Mouse (Mus musculus): ENCODE measurements around the gene Lrr1. TPM values are rescaled to one million over a fixed set of nuclear protein-coding genes. Genes with fewer than 3 reads are reported as not detected.

Gene Lrr1
- polyA plus RNA-seq, 1 experiment from 2014 or later = 22.6 TPM

GRCm38 (mm10) chr12:69186811-69187471 is 18.3 kb downstream of the Lrr1 start:
- H3K27ac ChIP-seq = peak overlapping the region; percentile 38; the same call in 1 of the 2 replicates
- H3K36me3 ChIP-seq = peaks cover 48% of the 10 kb centered on the region
- no peaks in the 10 kb centered on the region for H3K9me3 ChIP-seq (replicated peaks)
- no peaks in the 10 kb centered on the region for H3K27me3 ChIP-seq
- no peak overlapping the region for H3K9ac ChIP-seq
- peaks cover 19% of the 10 kb centered on the region for H3K4me1 ChIP-seq
- no peak for ATAC-seq (replicated peaks; ENCODE audit: low FRiP score)
- WGBS = 67% methylated on average over 5 of the region's 5 CpGs
- H3K4me3 ChIP-seq (replicated peaks) = 0 out of 2 replicates have a peak overlapping the region, but pooled peaks have one; percentile 5
- H3K4me2 ChIP-seq = peak overlapping the region; percentile 17

- 92% methylated on average over 9 of the region's 9 CpGs for WGBS
- H3K36me3 ChIP-seq = peaks cover 50% of the 10 kb centered on the region
- ATAC-seq (replicated peaks; ENCODE audit: low FRiP score) = no peak
Measured at GRCm38 (mm10) chr12:69190074-69190473, 21.5 kb downstream of the Lrr1 start.

GRCm38 (mm10) chr12:69190522-69190921 is 21.9 kb downstream of the Lrr1 start:
- no peaks in the 10 kb centered on the region for H3K27me3 ChIP-seq
- H3K4me1 ChIP-seq = peaks cover 15% of the 10 kb centered on the region
- H3K4me2 ChIP-seq = no peak overlapping the region
- H3K9me3 ChIP-seq (replicated peaks) = no peaks in the 10 kb centered on the region
- H3K4me3 ChIP-seq (replicated peaks) = no peak overlapping the region
- 100% methylated on average over 1 of the region's 1 CpGs for WGBS
- H3K27ac ChIP-seq = no peak overlapping the region
- H3K9ac ChIP-seq = no peak overlapping the region
- ATAC-seq (replicated peaks; ENCODE audit: low FRiP score) = no peak
- H3K36me3 ChIP-seq = peaks cover 50% of the 10 kb centered on the region

More at GRCm38 (mm10) chr12:69190074-69190473, 21.5 kb downstream of the Lrr1 start:
- Histone ChIP-seq H3K4me1 (peaks cover 16% of the 10 kb centered on the region), H3K9me3 (replicated peaks) (no peaks in the 10 kb centered on the region), H3K9ac (no peak overlapping the region), H3K27me3 (no peaks in the 10 kb centered on the region), H3K4me3 (replicated peaks) (no peak overlapping the region), H3K4me2 (no peak overlapping the region), H3K27ac (no peak overlapping the region)

- Histone ChIP-seq H3K4me2 (no peak overlapping the region), H3K27ac (no peak overlapping the region), H3K4me1 (peaks cover 16% of the 10 kb centered on the region), H3K27me3 (no peaks in the 10 kb centered on the region), H3K9ac (no peak overlapping the region), H3K36me3 (peaks cover 50% of the 10 kb centered on the region), H3K4me3 (replicated peaks) (no peak overlapping the region), H3K9me3 (replicated peaks) (no peaks in the 10 kb centered on the region)
- no peak for ATAC-seq (replicated peaks; ENCODE audit: low FRiP score)
- 92% methylated on average over 5 of the region's 5 CpGs for WGBS
Measured at GRCm38 (mm10) chr12:69191396-69191795, 22.8 kb downstream of the Lrr1 start.

- Histone ChIP-seq H3K27me3 (no peaks in the 10 kb centered on the region), H3K36me3 (peaks cover 43% of the 10 kb centered on the region), H3K4me3 (replicated peaks) (no peak overlapping the region), H3K27ac (no peak overlapping the region), H3K9ac (no peak overlapping the region), H3K4me1 (peaks cover 7% of the 10 kb centered on the region), H3K9me3 (replicated peaks) (no peaks in the 10 kb centered on the region), H3K4me2 (no peak overlapping the region)
- 96% methylated on average over 2 of the region's 2 CpGs for WGBS
- ATAC-seq (replicated peaks; ENCODE audit: low FRiP score) = no peak
Measured at GRCm38 (mm10) chr12:69192637-69193036, 24.0 kb downstream of the Lrr1 start.

- H3K9me3 ChIP-seq (replicated peaks) = no peaks in the 10 kb centered on the region
- H3K9ac ChIP-seq = peak within 1 kb of the TSS; percentile 80
- peak within 1 kb of the TSS; percentile 94 for H3K4me3 ChIP-seq (replicated peaks)
- H3K4me2 ChIP-seq = peak within 1 kb of the TSS; percentile 92
- peaks cover 22% of the 10 kb centered on the region for H3K4me1 ChIP-seq
- under 1% methylated on average over 75 of the region's 75 CpGs for WGBS
- ATAC-seq (replicated peaks; ENCODE audit: low FRiP score) = peak; percentile 76
- peak within 1 kb of the TSS; percentile 94 for H3K27ac ChIP-seq
- no peaks in the 10 kb centered on the region for H3K27me3 ChIP-seq
- H3K36me3 ChIP-seq = peaks cover 30% of the 10 kb centered on the region
Measured at GRCm38 (mm10) chr12:69196444-69197377, 28.1 kb downstream of the Lrr1 start, which contains the start of gene Gm49383. TSS of gene Gm49383 (minus strand) at chr12:69197104.

- Histone ChIP-seq H3K36me3 (peaks cover 32% of the 10 kb centered on the region), H3K4me1 (peaks cover 22% of the 10 kb centered on the region), H3K4me2 (peak overlapping the region; percentile 92), H3K27ac (peak overlapping the region; percentile 94), H3K9me3 (replicated peaks) (no peaks in the 10 kb centered on the region), H3K27me3 (no peaks in the 10 kb centered on the region), H3K4me3 (replicated peaks) (peak overlapping the region; percentile 94), H3K9ac (peak overlapping the region; percentile 80)
- under 1% methylated on average over 93 of the region's 94 CpGs for WGBS
- peak; percentile 79 for ATAC-seq (replicated peaks; ENCODE audit: low FRiP score)
Measured at GRCm38 (mm10) chr12:69197378-69198163, 29.0 kb downstream of the Lrr1 start.

- Histone ChIP-seq H3K36me3 (peaks cover 35% of the 10 kb centered on the region), H3K27me3 (no peaks in the 10 kb centered on the region), H3K4me1 (peaks cover 22% of the 10 kb centered on the region), H3K4me3 (replicated peaks) (peak within 1 kb of the TSS; percentile 94), H3K9me3 (replicated peaks) (no peaks in the 10 kb centered on the region), H3K4me2 (peak within 1 kb of the TSS; percentile 92), H3K9ac (peak within 1 kb of the TSS; percentile 80), H3K27ac (peak within 1 kb of the TSS; percentile 94)
- ATAC-seq (replicated peaks; ENCODE audit: low FRiP score) = peak; percentile 67
- under 1% methylated on average over 18 of the region's 18 CpGs for whole genome bisulfite sequencing
Measured at GRCm38 (mm10) chr12:69198164-69198535, 29.5 kb downstream of the Lrr1 start, which contains the start of gene Dnaaf2. TSS of gene Dnaaf2 (minus strand) at chr12:69198429.

- no peaks in the 10 kb centered on the region for H3K9me3 ChIP-seq (replicated peaks)
- no peak for ATAC-seq (replicated peaks; ENCODE audit: low FRiP score)
- H3K27ac ChIP-seq = no peak overlapping the region
- H3K27me3 ChIP-seq = no peaks in the 10 kb centered on the region
- H3K36me3 ChIP-seq = peaks cover 41% of the 10 kb centered on the region
- H3K4me2 ChIP-seq = peak overlapping the region; percentile 92; the same call in 1 of the 2 replicates
- H3K9ac ChIP-seq = 0 out of 2 replicates have a peak overlapping the region, but pooled peaks have one; percentile 1
- peaks cover 22% of the 10 kb centered on the region for H3K4me1 ChIP-seq
- H3K4me3 ChIP-seq (replicated peaks) = no peak overlapping the region; the same call in none of the 2 replicates
Measured at GRCm38 (mm10) chr12:69198985-69199384, 30.4 kb downstream of the Lrr1 start.

- no peak within 1 kb of the TSS for H3K4me3 ChIP-seq (replicated peaks)
- H3K27me3 ChIP-seq = no peaks in the 10 kb centered on the region
- H3K9me3 ChIP-seq (replicated peaks) = no peaks in the 10 kb centered on the region
- H3K36me3 ChIP-seq = peaks cover 75% of the 10 kb centered on the region
- 87% methylated on average over 16 of the region's 16 CpGs for WGBS
- no peak for ATAC-seq (replicated peaks; ENCODE audit: low FRiP score)
- no peak within 1 kb of the TSS for H3K27ac ChIP-seq
- H3K9ac ChIP-seq = no peak within 1 kb of the TSS
- H3K4me1 ChIP-seq = peaks cover under 1% of the 10 kb centered on the region; the same call in 1 of the 2 replicates
- no peak within 1 kb of the TSS for H3K4me2 ChIP-seq
Measured at GRCm38 (mm10) chr12:69204052-69204833, 35.6 kb downstream of the Lrr1 start, which contains the start of gene Gm49384. TSS of gene Gm49384 (minus strand) at chr12:69204267.

GRCm38 (mm10) chr12:69207396-69207795 is 38.8 kb downstream of the Lrr1 start:
- H3K9me3 ChIP-seq (replicated peaks) = no peaks in the 10 kb centered on the region
- no peak overlapping the region for H3K4me2 ChIP-seq
- H3K27ac ChIP-seq = no peak overlapping the region
- H3K9ac ChIP-seq = no peak overlapping the region
- no peaks in the 10 kb centered on the region for H3K4me1 ChIP-seq
- peaks cover 79% of the 10 kb centered on the region for H3K36me3 ChIP-seq
- no peaks in the 10 kb centered on the region for H3K27me3 ChIP-seq
- no peak for ATAC-seq (replicated peaks; ENCODE audit: low FRiP score)
- 97% methylated on average over 8 of the region's 8 CpGs for WGBS
- H3K4me3 ChIP-seq (replicated peaks) = no peak overlapping the region

Data from kidney, embryonic 15.5 days (tissue).